8 mouse cellular contexts compared by ENCODE assay signal in genomic region chr11:12540333-12540870, GRCm38 (mm10).
DNase-seq lines count a peak whose midpoint lies in the region; ATAC-seq lines count a peak whose summit lies in the region.

No protein-coding gene starts in this region.

- intact Hi-C loops in heart, postnatal 25 days (cut with DNase I) = no loop called here

- peak; percentile 16 for DNase-seq in heart, postnatal 4 days
- DNase-seq in heart, postnatal 25 days (ENCODE audit: low spot score) = no peak
- DNase-seq in urinary bladder, postnatal 14 days (ENCODE audit: low spot score) = peak; percentile 4
- DNase-seq in urinary bladder, postnatal 36 days (ENCODE audit: low spot score in 2 of 2) = no peak
- peak; percentile 23 for DNase-seq in kidney, postnatal 14 days
- no peak for DNase-seq in thymus, postnatal 36 days

- ATAC-seq in CD4-positive, CD25-positive, alpha-beta regulatory T cell, adult 4 months = no peak
- ATAC-seq in granulocyte monocyte progenitor cell, adult 5-6 weeks (replicated peaks; ENCODE audit: poor library complexity, severe bottlenecking) = no peak

Comparison
In these comparisons a context has a peak if more than half of its experiments do, and no peak if none do; other contexts are left out.
1. DNase-seq: peak in heart, postnatal 4 days (single experiment), urinary bladder, postnatal 14 days (single experiment) and kidney, postnatal 14 days (single experiment); none in heart, postnatal 25 days (single experiment), urinary bladder, postnatal 36 days (0 of 2) and thymus, postnatal 36 days (0 of 2).